Mouse (Mus musculus): ENCODE results near the gene Cpeb3. TPM values are rescaled to one million over a fixed set of nuclear protein-coding genes. Genes with fewer than 3 reads are reported as not detected.

Gene Cpeb3
- polyA plus RNA-seq, 1 experiment from 2014 or later: 8.2 TPM

DNA sequence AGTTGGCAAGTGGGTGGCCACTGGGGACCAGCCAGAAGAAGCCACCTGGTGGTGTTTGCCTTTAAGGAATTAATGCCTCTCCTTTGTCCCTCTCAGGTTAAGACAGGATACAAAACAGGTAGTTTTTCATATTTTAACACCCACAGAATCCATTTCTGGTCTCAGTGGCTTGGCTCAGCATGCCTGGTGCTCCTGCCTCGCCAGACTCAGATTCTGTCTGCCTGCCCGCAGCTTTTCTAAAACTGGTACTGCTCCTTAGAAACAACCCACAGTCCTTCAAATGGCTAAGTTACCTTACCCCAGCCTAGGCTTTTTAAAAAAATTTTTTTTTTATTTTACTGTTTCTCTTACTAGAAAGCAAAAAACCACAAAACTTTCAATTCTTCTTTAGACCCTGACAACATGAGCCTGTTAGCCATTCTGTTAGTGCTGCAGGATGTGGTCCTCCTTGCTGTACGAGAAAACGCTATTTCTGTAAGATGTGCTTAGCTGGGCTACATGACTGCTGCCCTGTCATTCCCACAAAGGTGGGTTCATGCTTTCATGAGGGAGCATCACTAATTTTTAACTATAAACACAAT lies 152.3 kb downstream of the Cpeb3 start:
- Histone ChIP-seq H3K27ac (ENCODE audit: low read length) (no peak overlapping the region), H3K4me1 (ENCODE audit: control insufficient read depth, insufficient read depth, low read length) (peaks cover 14% of the 10 kb centered on the region), H3K9ac (ENCODE audit: low read length) (no peak overlapping the region), H3K4me2 (ENCODE audit: low read depth, low read length) (no peak overlapping the region), H3K9me3 (replicated peaks; ENCODE audit: control insufficient read depth, low read length) (no peaks in the 10 kb centered on the region), H3K36me3 (ENCODE audit: control insufficient read depth, insufficient read depth) (no peaks in the 10 kb centered on the region), H3K4me3 (ENCODE audit: low read length) (no peak overlapping the region), H3K27me3 (ENCODE audit: control insufficient read depth, insufficient read depth, low read length) (no peaks in the 10 kb centered on the region)
- 70% methylated on average over 4 of the region's 4 CpGs for WGBS
- no peak for ATAC-seq (replicated peaks; ENCODE audit: extremely low read depth, insufficient read depth, low FRiP score)

DNA sequence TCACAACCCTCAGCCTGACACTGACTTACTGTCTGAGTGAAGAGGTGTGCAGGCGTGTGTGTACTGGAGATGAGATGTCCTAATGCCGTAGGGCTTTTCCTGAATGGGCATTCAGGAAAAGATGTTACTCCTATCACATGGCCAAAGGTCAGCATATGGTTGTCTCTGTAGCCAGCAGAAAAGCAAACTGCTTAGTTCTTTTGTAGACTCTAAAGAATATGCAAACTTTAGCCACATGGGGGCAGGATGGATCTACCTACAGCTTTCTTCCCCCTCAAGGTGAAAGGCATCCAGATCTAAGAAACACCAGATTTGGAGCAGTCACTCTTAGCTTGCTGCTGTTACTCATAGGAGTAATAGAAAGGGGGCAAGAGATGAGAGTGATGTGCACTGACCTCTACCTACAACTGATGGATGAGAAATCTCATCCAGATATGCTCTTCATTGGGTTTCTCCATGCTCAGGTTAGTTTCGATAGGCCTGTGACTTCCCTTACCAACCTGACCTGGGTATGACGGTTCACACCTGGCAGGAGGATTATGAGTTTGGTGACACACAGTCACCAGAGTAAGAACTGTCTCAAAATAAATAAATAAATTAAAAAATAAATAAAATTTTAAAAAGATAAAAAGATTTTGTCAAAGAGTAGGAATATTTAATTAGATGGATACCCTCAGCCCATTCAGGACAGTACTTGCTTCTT lies 157.6 kb downstream of the Cpeb3 start:
- H3K36me3 ChIP-seq (ENCODE audit: control insufficient read depth, insufficient read depth): no peaks in the 10 kb centered on the region
- H3K4me3 ChIP-seq (ENCODE audit: low read length): no peak overlapping the region
- no peaks in the 10 kb centered on the region for H3K27me3 ChIP-seq (ENCODE audit: control insufficient read depth, insufficient read depth, low read length)
- H3K4me2 ChIP-seq (ENCODE audit: low read depth, low read length): no peak overlapping the region
- no peak overlapping the region for H3K9ac ChIP-seq (ENCODE audit: low read length)
- WGBS: 71% methylated on average over 4 of the region's 4 CpGs
- no peak for ATAC-seq (replicated peaks; ENCODE audit: extremely low read depth, insufficient read depth, low FRiP score)
- H3K9me3 ChIP-seq (replicated peaks; ENCODE audit: control insufficient read depth, low read length): no peaks in the 10 kb centered on the region
- H3K4me1 ChIP-seq (ENCODE audit: control insufficient read depth, insufficient read depth, low read length): no peaks in the 10 kb centered on the region
- H3K27ac ChIP-seq (ENCODE audit: low read length): no peak overlapping the region

- Histone ChIP-seq H3K9ac (ENCODE audit: low read length) (no peak overlapping the region), H3K27me3 (ENCODE audit: control insufficient read depth, insufficient read depth, low read length) (no peaks in the 10 kb centered on the region), H3K4me3 (ENCODE audit: low read length) (no peak overlapping the region), H3K36me3 (ENCODE audit: control insufficient read depth, insufficient read depth) (peaks cover 4% of the 10 kb centered on the region; the same call in 1 of the 2 replicates), H3K9me3 (replicated peaks; ENCODE audit: control insufficient read depth, low read length) (no peaks in the 10 kb centered on the region), H3K4me2 (ENCODE audit: low read depth, low read length) (no peak overlapping the region), H3K27ac (ENCODE audit: low read length) (no peak overlapping the region), H3K4me1 (ENCODE audit: control insufficient read depth, insufficient read depth, low read length) (no peaks in the 10 kb centered on the region)
- ATAC-seq (replicated peaks; ENCODE audit: extremely low read depth, insufficient read depth, low FRiP score): no peak
- 84% methylated on average over 6 of the region's 6 CpGs for WGBS
Measured at GRCm38 (mm10) chr19:37048507-37048906, 159.9 kb downstream of the Cpeb3 start.

DNA sequence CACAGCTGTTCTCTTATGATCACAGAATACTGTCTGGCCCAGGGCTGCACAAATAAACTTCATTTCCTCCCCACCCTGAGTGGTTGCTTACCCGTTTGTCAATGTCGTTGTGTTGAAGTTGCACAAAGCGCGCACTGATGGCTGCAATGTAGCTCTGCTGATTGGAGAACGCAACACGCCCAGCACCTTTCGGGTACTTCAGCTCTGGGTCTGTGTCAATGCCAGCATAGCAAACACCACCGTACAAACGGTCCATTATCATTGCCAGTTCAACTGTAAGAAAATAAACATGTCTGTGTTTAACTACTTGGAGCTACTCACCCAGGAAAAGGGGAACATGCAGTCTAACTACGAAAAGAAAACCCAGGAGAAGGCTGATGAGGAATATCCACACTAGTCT lies 164.0 kb downstream of the Cpeb3 start:
- H3K27ac ChIP-seq (ENCODE audit: low read length): no peak overlapping the region
- H3K27me3 ChIP-seq (ENCODE audit: control insufficient read depth, insufficient read depth, low read length): no peaks in the 10 kb centered on the region
- no peak for ATAC-seq (replicated peaks; ENCODE audit: extremely low read depth, insufficient read depth, low FRiP score)
- no peak overlapping the region for H3K4me2 ChIP-seq (ENCODE audit: low read depth, low read length)
- H3K9me3 ChIP-seq (replicated peaks; ENCODE audit: control insufficient read depth, low read length): no peaks in the 10 kb centered on the region
- no peak overlapping the region for H3K4me3 ChIP-seq (ENCODE audit: low read length)
- WGBS: 85% methylated on average over 10 of the region's 10 CpGs
- no peaks in the 10 kb centered on the region for H3K4me1 ChIP-seq (ENCODE audit: control insufficient read depth, insufficient read depth, low read length)
- peaks cover 4% of the 10 kb centered on the region; the same call in 1 of the 2 replicates for H3K36me3 ChIP-seq (ENCODE audit: control insufficient read depth, insufficient read depth)
- H3K9ac ChIP-seq (ENCODE audit: low read length): no peak overlapping the region

DNA sequence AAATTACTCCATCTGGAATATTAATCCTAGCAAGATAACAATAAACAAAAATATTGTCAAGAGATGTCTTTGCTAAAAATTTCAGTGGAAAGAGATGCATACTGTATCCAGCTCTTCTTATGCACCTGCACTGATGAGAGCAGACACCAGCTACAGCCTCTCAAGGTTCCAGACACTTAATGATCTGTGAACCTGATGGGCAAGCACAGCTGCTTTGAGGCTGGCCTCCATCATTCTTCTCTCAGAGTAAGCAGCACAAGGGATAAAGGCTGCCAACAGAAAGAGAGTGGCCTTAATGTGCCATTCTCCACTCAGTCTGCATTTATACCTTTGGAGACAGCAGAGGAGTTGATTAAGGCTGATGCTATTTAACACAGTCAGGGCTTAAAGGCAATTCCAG lies 167.5 kb downstream of the Cpeb3 start:
- no peak overlapping the region for H3K9ac ChIP-seq (ENCODE audit: low read length)
- H3K4me1 ChIP-seq (ENCODE audit: control insufficient read depth, insufficient read depth, low read length): no peaks in the 10 kb centered on the region
- H3K36me3 ChIP-seq (ENCODE audit: control insufficient read depth, insufficient read depth): peaks cover 7% of the 10 kb centered on the region; the same call in 1 of the 2 replicates
- H3K4me3 ChIP-seq (ENCODE audit: low read length): no peak overlapping the region
- H3K27me3 ChIP-seq (ENCODE audit: control insufficient read depth, insufficient read depth, low read length): no peaks in the 10 kb centered on the region
- no peaks in the 10 kb centered on the region for H3K9me3 ChIP-seq (replicated peaks; ENCODE audit: control insufficient read depth, low read length)
- no peak overlapping the region for H3K27ac ChIP-seq (ENCODE audit: low read length)
- no peak for ATAC-seq (replicated peaks; ENCODE audit: extremely low read depth, insufficient read depth, low FRiP score)
- no peak overlapping the region for H3K4me2 ChIP-seq (ENCODE audit: low read depth, low read length)

GRCm38 (mm10) chr19:37032364-37032763 lies 176.0 kb downstream of the Cpeb3 start:
- Histone ChIP-seq H3K4me3 (ENCODE audit: low read length) (no peak overlapping the region), H3K36me3 (ENCODE audit: control insufficient read depth, insufficient read depth) (no peaks in the 10 kb centered on the region), H3K27me3 (ENCODE audit: control insufficient read depth, insufficient read depth, low read length) (no peaks in the 10 kb centered on the region), H3K27ac (ENCODE audit: low read length) (no peak overlapping the region), H3K9ac (ENCODE audit: low read length) (no peak overlapping the region), H3K9me3 (replicated peaks; ENCODE audit: control insufficient read depth, low read length) (no peaks in the 10 kb centered on the region; the same call in 1 of the 2 replicates), H3K4me2 (ENCODE audit: low read depth, low read length) (no peak overlapping the region), H3K4me1 (ENCODE audit: control insufficient read depth, insufficient read depth, low read length) (peaks cover 20% of the 10 kb centered on the region)
- ATAC-seq (replicated peaks; ENCODE audit: extremely low read depth, insufficient read depth, low FRiP score): no peak
- WGBS: 81% methylated on average over 2 of the region's 2 CpGs

GRCm38 (mm10) chr19:37031446-37031845 lies 177.0 kb downstream of the Cpeb3 start:
- Histone ChIP-seq H3K27me3 (ENCODE audit: control insufficient read depth, insufficient read depth, low read length) (no peaks in the 10 kb centered on the region), H3K9me3 (replicated peaks; ENCODE audit: control insufficient read depth, low read length) (no peaks in the 10 kb centered on the region; the same call in 1 of the 2 replicates), H3K36me3 (ENCODE audit: control insufficient read depth, insufficient read depth) (no peaks in the 10 kb centered on the region), H3K4me2 (ENCODE audit: low read depth, low read length) (no peak overlapping the region), H3K4me1 (ENCODE audit: control insufficient read depth, insufficient read depth, low read length) (peaks cover 26% of the 10 kb centered on the region), H3K9ac (ENCODE audit: low read length) (no peak overlapping the region), H3K4me3 (ENCODE audit: low read length) (no peak overlapping the region), H3K27ac (ENCODE audit: low read length) (no peak overlapping the region)
- ATAC-seq (replicated peaks; ENCODE audit: extremely low read depth, insufficient read depth, low FRiP score): no peak
- WGBS: 68% methylated on average over 5 of the region's 5 CpGs

DNA sequence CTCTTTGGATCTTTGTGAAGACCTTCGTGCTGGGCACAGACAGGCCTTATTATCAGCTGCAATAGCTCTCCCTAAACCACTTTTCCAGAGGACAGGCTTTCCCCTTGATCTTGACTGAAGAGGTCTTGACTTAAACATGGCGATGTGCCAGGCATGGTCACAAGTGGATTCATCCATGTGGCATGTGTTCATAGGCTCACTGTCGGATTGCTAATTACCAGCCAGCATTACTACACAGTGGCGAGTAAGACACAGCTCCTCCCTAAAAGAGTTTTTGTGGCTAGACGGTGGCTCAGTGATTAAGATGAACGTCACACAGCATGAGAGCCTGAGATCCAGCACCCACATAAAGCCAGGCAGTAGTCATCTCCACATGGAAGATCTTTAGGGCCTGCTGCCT lies 178.6 kb downstream of the Cpeb3 start:
- peaks cover 32% of the 10 kb centered on the region for H3K4me1 ChIP-seq (ENCODE audit: control insufficient read depth, insufficient read depth, low read length)
- H3K4me2 ChIP-seq (ENCODE audit: low read depth, low read length): no peak overlapping the region
- H3K4me3 ChIP-seq (ENCODE audit: low read length): no peak overlapping the region
- H3K36me3 ChIP-seq (ENCODE audit: control insufficient read depth, insufficient read depth): no peaks in the 10 kb centered on the region
- no peaks in the 10 kb centered on the region for H3K27me3 ChIP-seq (ENCODE audit: control insufficient read depth, insufficient read depth, low read length)
- no peak for ATAC-seq (replicated peaks; ENCODE audit: extremely low read depth, insufficient read depth, low FRiP score)
- 56% methylated on average over 6 of the region's 6 CpGs for WGBS
- no peak overlapping the region for H3K9ac ChIP-seq (ENCODE audit: low read length)
- 0 out of 2 replicates have a peak overlapping the region, but pooled peaks have one; percentile 6 for H3K27ac ChIP-seq (ENCODE audit: low read length)
- H3K9me3 ChIP-seq (replicated peaks; ENCODE audit: control insufficient read depth, low read length): no peaks in the 10 kb centered on the region; the same call in 1 of the 2 replicates

DNA sequence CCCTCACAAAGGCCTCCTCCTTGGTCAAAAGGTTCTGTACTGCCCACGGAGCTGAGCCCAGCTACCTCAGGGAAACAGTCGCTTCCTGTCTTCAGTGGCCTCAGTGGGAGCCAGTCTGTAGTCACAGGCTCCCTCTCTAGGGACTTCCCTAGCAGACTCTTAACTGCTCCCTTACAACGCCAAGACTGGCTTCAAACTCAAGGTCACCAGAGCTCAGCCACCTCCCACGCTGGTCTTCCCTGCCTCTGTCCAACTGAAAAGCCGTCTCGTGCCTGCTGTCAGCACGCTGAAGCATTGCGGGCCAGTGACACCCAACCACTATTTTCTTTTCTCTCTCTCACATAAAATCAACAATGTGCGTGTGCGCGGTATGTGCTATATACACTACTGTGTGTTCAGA lies 182.0 kb downstream of the Cpeb3 start:
- peak overlapping the region; percentile 38; the same call in 1 of the 2 replicates for H3K9ac ChIP-seq (ENCODE audit: low read length)
- no peak overlapping the region for H3K4me3 ChIP-seq (ENCODE audit: low read length)
- ATAC-seq (replicated peaks; ENCODE audit: extremely low read depth, insufficient read depth, low FRiP score): no peak; the same call in 1 of the 2 replicates
- peak overlapping the region; percentile 64 for H3K27ac ChIP-seq (ENCODE audit: low read length)
- no peaks in the 10 kb centered on the region for H3K36me3 ChIP-seq (ENCODE audit: control insufficient read depth, insufficient read depth)
- peaks cover 19% of the 10 kb centered on the region for H3K4me1 ChIP-seq (ENCODE audit: control insufficient read depth, insufficient read depth, low read length)
- H3K27me3 ChIP-seq (ENCODE audit: control insufficient read depth, insufficient read depth, low read length): no peaks in the 10 kb centered on the region
- no peak overlapping the region for H3K4me2 ChIP-seq (ENCODE audit: low read depth, low read length)
- WGBS: 45% methylated on average over 11 of the region's 11 CpGs
- no peaks in the 10 kb centered on the region; the same call in 1 of the 2 replicates for H3K9me3 ChIP-seq (replicated peaks; ENCODE audit: control insufficient read depth, low read length)

All from heart, embryonic 16.5 days (tissue).